ENCODE assay signal across 8 mouse cellular contexts in the genomic region with DNA sequence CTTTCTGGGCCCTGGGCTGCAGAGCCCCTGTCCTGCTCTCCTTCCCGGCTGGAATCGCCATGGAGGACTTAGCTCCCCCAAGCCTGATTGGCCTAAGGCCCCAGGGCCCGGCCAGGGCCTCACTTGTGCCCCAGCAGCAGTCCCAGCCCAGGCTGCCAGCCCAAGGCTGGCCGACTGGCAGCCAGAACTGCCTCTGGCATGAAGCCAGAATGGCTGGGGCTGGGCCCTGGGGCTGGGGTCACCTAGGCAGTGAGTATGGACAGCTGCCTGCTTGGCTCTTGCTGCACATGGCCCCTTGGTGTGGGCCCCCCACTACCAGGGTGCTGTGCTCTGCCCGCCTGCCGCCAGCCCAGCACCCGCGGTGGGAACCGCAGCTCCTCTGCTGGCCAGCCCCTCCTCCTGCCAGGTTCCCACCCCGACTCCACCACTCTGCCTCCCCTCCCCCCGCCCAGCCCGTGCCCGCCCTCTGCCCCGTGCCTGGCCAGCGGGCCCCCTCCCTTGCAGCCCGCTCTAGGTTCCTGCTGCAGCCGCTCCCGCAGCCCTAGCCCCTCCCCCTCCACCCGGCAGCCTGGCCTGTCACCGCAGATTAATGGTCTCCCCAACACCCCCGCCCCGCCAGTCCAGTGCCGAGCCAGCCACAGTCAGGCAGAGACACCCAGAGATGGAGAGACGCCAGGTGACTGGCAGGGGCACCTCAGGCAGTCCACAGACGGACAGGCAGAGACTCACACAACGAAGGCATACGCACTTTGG. TPM values are rescaled to one million over a fixed set of nuclear protein-coding genes. Genes with fewer than 3 reads are reported as not detected.
DNase-seq lines count a peak whose midpoint lies in the region; ATAC-seq and TF ChIP-seq lines count a peak whose summit lies in the region.

No protein-coding gene starts in this region.

- DNase-seq in adipocyte (ENCODE audit: low spot score) = peak; percentile 23
- DNase-seq in cerebellum, postnatal 10 days = peak; percentile 90 to 95
- peak; percentile 19 to 68 for DNase-seq in gastrocnemius, adult 8-10 months (ENCODE audit: low spot score in 2 of 2)
- DNase-seq in liver = peak; percentile 62
- DNase-seq in thymus, postnatal 10 days (ENCODE audit: low spot score in 2 of 2) = no peak

- H3K27ac ChIP-seq in hindbrain, embryonic 13.5 days = peak overlapping the region; percentile 92

- H3K4me3 ChIP-seq in hindbrain, embryonic 13.5 days = peak overlapping the region; percentile 28
- no peak overlapping the region for H3K4me3 ChIP-seq in myocyte

- no peak for TF ChIP-seq POLR2A in myocyte (IDR thresholded peaks at IDR 0.05; ENCODE audit: insufficient read length, low read depth)

- H3K9ac ChIP-seq in hindbrain, embryonic 13.5 days = peak overlapping the region; percentile 75

- H3K4me1 ChIP-seq in hindbrain, embryonic 13.5 days (replicated peaks) = peaks cover 39% of the 10 kb centered on the region

- H3ac ChIP-seq in myocyte (ENCODE audit: control insufficient read depth, insufficient read length) = no peak overlapping the region

- ATAC-seq in hindbrain, embryonic 13.5 days (ENCODE audit: low FRiP score) = peak; percentile 84
- no peak for ATAC-seq in inflammation-experienced regulatory T-cells, adult 6 months

- H3K27me3 ChIP-seq in hindbrain, embryonic 13.5 days = peaks cover 2% of the 10 kb centered on the region; the same call in 1 of the 2 replicates
- H3K27me3 ChIP-seq in myocyte (ENCODE audit: control insufficient read depth, insufficient read depth, insufficient read length) = no peaks in the 10 kb centered on the region

- H3K36me3 ChIP-seq in hindbrain, embryonic 13.5 days = peaks cover 43% of the 10 kb centered on the region
- no peaks in the 10 kb centered on the region for H3K36me3 ChIP-seq in myocyte (ENCODE audit: control insufficient read depth, insufficient read depth)

- H3K4me2 ChIP-seq in hindbrain, embryonic 13.5 days = peak overlapping the region; percentile 59
- H3K4me2 ChIP-seq in myocyte (ENCODE audit: low read depth) = peak overlapping the region; percentile 62

- WGBS in hindbrain, embryonic 13.5 days = 3% methylated on average over 26 of the region's 27 CpGs

- H3K9me3 ChIP-seq in hindbrain, embryonic 13.5 days = no peaks in the 10 kb centered on the region

- H3K79me2 ChIP-seq in myocyte (ENCODE audit: control insufficient read depth, insufficient read depth) = no peaks in the 10 kb centered on the region

TF ChIP-seq in myocyte, 11 proteins besides CTCF, POLR2A, EP300 and RAD21:
- no peak for TF ChIP-seq SRF (IDR thresholded peaks at IDR 0.05; ENCODE audit: control insufficient read depth, insufficient read length, low read depth)
- TF ChIP-seq MYOG (IDR thresholded peaks at IDR 0.05; ENCODE audit: control insufficient read depth in 1 of 3, insufficient read depth in 1 of 3, insufficient read length in 2 of 3, low read depth in 2 of 3) = peak in 1 of 3 experiments; percentile 2

RNA-seq across cellular contexts. Expression of a gene that starts 22.0 kb away (rescaled TPM):
- total RNA-seq in gastrocnemius, adult 8-10 months (2022) = 1 to 10 TPM in 2 of 4 experiments, under 1 TPM in 2; 0.54 to 1.8 (median 1.2) TPM
- polyA plus RNA-seq in hindbrain, embryonic 13.5 days (2015; fragmentation: Nextera tagmentation; extraction: Ambion mirVana) = 12.8 and 14.2 TPM in 2 replicates
- 10.3 TPM for polyA plus RNA-seq in myocyte (2012; fragmentation: generic; extraction: Trizol)
- under 1 TPM in 2 of 3 experiments, not detected in 1; 0.38 to 0.47 TPM for polyA plus RNA-seq in inflammation-experienced regulatory T-cells, adult 6 months (2017; shearing (Covaris generic))

RNA-seq across cellular contexts. Expression of a gene that starts 35.2 kb away (rescaled TPM):
- 1 to 10 TPM; 3.2 to 5.8 (median 4.0) TPM for total RNA-seq in gastrocnemius, adult 8-10 months (2022)
- 9.8 and 10.2 TPM in 2 replicates for polyA plus RNA-seq in hindbrain, embryonic 13.5 days (2015; fragmentation: Nextera tagmentation; extraction: Ambion mirVana)
- polyA plus RNA-seq in myocyte (2012; fragmentation: generic; extraction: Trizol) = 0.92 TPM
- polyA plus RNA-seq in inflammation-experienced regulatory T-cells, adult 6 months (2017; shearing (Covaris generic)) = under 1 TPM in 2 of 3 experiments, not detected in 1; 0.08 to 0.17 TPM

Comparison
In these comparisons a context has a peak if more than half of its experiments do, and no peak if none do; other contexts are left out.
1. DNase-seq: peak in adipocyte (single experiment), cerebellum, postnatal 10 days (2 of 2), gastrocnemius, adult 8-10 months (2 of 2) and liver (single experiment); none in thymus, postnatal 10 days (0 of 2).